Mouse (Mus musculus): ENCODE results near the gene Col24a1. TPM values are rescaled to one million over a fixed set of nuclear protein-coding genes. Genes with fewer than 3 reads are reported as not detected.
A peak's percentile ranks its signal among the peaks of the same experiment; 100 is the strongest.

The Col24a1 gene
- total RNA-seq, 2 experiments from 2014 or later: 0.30 to 1.2 TPM

GRCm38 (mm10) chr3:145554388-145554787, 262.1 kb downstream of the Col24a1 start:
- no peak for DNase-seq (ENCODE audit: low spot score in 2 of 2)

GRCm38 (mm10) chr3:145556206-145556605, 263.9 kb downstream of the Col24a1 start:
- no peak for DNase-seq (ENCODE audit: low spot score in 2 of 2)

GRCm38 (mm10) chr3:145559675-145560074, 267.4 kb downstream of the Col24a1 start:
- no peak for DNase-seq (ENCODE audit: low spot score in 2 of 2)

- DNase-seq (ENCODE audit: low spot score in 2 of 2): no peak
Measured at GRCm38 (mm10) chr3:145560117-145560516, 267.8 kb downstream of the Col24a1 start.

- DNase-seq (ENCODE audit: low spot score in 2 of 2): no peak
Measured at GRCm38 (mm10) chr3:145574468-145574867, 282.2 kb downstream of the Col24a1 start.

- no peak for DNase-seq (ENCODE audit: low spot score in 2 of 2)
Measured at GRCm38 (mm10) chr3:145575340-145575739, 283.1 kb downstream of the Col24a1 start.

- peak; percentile 93 to 94 for DNase-seq (ENCODE audit: low spot score in 2 of 2)
Measured at GRCm38 (mm10) chr3:145575743-145576481, 283.6 kb downstream of the Col24a1 start, which contains the start of gene Znhit6. Gene Znhit6, plus strand, starts transcription at chr3:145576205.

GRCm38 (mm10) chr3:145576482-145576822, 284.2 kb downstream of the Col24a1 start:
- no peak for DNase-seq (ENCODE audit: low spot score in 2 of 2)

- DNase-seq (ENCODE audit: low spot score in 2 of 2): no peak
Measured at GRCm38 (mm10) chr3:145576876-145577275, 284.6 kb downstream of the Col24a1 start.

- DNase-seq (ENCODE audit: low spot score in 2 of 2): no peak
Measured at GRCm38 (mm10) chr3:145583043-145583442, 290.8 kb downstream of the Col24a1 start.

GRCm38 (mm10) chr3:145583522-145584200, 291.4 kb downstream of the Col24a1 start:
- peak in 1 of 2 experiments; percentile 10 for DNase-seq (ENCODE audit: low spot score in 2 of 2)

GRCm38 (mm10) chr3:145590562-145590961, 298.3 kb downstream of the Col24a1 start:
- no peak for DNase-seq (ENCODE audit: low spot score in 2 of 2)

- DNase-seq (ENCODE audit: low spot score in 2 of 2): no peak
Measured at GRCm38 (mm10) chr3:145591841-145592542, 299.7 kb downstream of the Col24a1 start.

- DNase-seq (ENCODE audit: low spot score in 2 of 2): no peak
Measured at GRCm38 (mm10) chr3:145595354-145595753, 303.1 kb downstream of the Col24a1 start.

GRCm38 (mm10) chr3:145599059-145599458, 306.8 kb downstream of the Col24a1 start:
- DNase-seq (ENCODE audit: low spot score in 2 of 2): no peak

GRCm38 (mm10) chr3:145600801-145601200, 308.5 kb downstream of the Col24a1 start:
- no peak for DNase-seq (ENCODE audit: low spot score in 2 of 2)

- DNase-seq (ENCODE audit: low spot score in 2 of 2): no peak
Measured at GRCm38 (mm10) chr3:145601345-145601744, 309.1 kb downstream of the Col24a1 start.

Other genes starting within 250 kb of the Col24a1 start
- gene Clca2, start 193.0 kb upstream of the Col24a1 start, total RNA-seq (2021): under 1 TPM in 1 of 2 experiments, not detected in 1; 0.07 TPM
- 10 to 100 TPM; 17.1 to 22.7 TPM for gene Odf2l, start 173.9 kb upstream of the Col24a1 start, total RNA-seq (2021)